Mouse (Mus musculus) ES-E14 (cell line): Measurements from ENCODE around the gene Kntc1. TPM values are rescaled to one million over a fixed set of nuclear protein-coding genes. Genes with fewer than 3 reads are reported as not detected.

ENCODE experiments used
- DNase-seq: peaks from one replicate; pipeline ENCODE4 v3.0.0-alpha.2; 2013; ENCODE audit warnings: low read depth, low spot score
- H3K27ac ChIP-seq: 2 replicates; pipeline ENCODE4 v1.5.1; 2012; ENCODE audit warnings: low read depth, mild to moderate bottlenecking, low read length, moderate library complexity, mixed read lengths; ENCODE audit not compliant: poor library complexity, insufficient read depth, severe bottlenecking
- H3K36me3 ChIP-seq: 2 replicates; pipeline ENCODE4 v1.6.1; 2012; ENCODE audit warnings: mild to moderate bottlenecking, low read length, moderate library complexity, mixed read lengths; ENCODE audit not compliant: control insufficient read depth, poor library complexity, insufficient read depth, severe bottlenecking
- H3K4me1 ChIP-seq, 2 experiments: fragments of 150-350 bp in 1 of 2; sonication (generic) in 1 of 2; 2 replicates each; pipeline ENCODE4 v1.6.1; 2012; ENCODE audit warnings: low read length in 2 of 2, mild to moderate bottlenecking in 1 of 2, mixed read lengths in 1 of 2; ENCODE audit not compliant: control insufficient read depth in 2 of 2, insufficient read depth in 2 of 2, poor library complexity in 1 of 2
- H3K4me3 ChIP-seq, 2 experiments: fragments of 150-350 bp in 1 of 2; sonication (generic) in 1 of 2; 2 replicates each; pipeline ENCODE4 v1.5.1; 2012; ENCODE audit warnings: low read length in 2 of 2, low read depth in 1 of 2, mild to moderate bottlenecking in 1 of 2, mixed read lengths in 1 of 2; ENCODE audit not compliant: insufficient read depth in 1 of 2, poor library complexity in 1 of 2, severe bottlenecking in 1 of 2
- H3K9ac ChIP-seq: 2 replicates; pipeline ENCODE4 v1.6.1; 2012; ENCODE audit warnings: low read depth, mild to moderate bottlenecking, low read length, mixed read lengths; ENCODE audit not compliant: poor library complexity, insufficient read depth, severe bottlenecking
- H3K9me3 ChIP-seq: fragments of 150-350 bp; sonication (generic); 2 replicates; pipeline ENCODE4 v1.6.1; 2012; ENCODE audit warnings: low read depth, mild to moderate bottlenecking, low read length; ENCODE audit not compliant: control insufficient read depth, insufficient read depth
- CHD2 ChIP-seq: IDR thresholded peaks from 2 replicates; pipeline ENCODE4 v1.6.1; 2014; ENCODE audit warnings: mild to moderate bottlenecking, low read depth, low read length, inconsistent platforms
- HCFC1 ChIP-seq: IDR thresholded peaks from 2 replicates; pipeline ENCODE4 v1.6.1; 2012; ENCODE audit warnings: low read length, inconsistent platforms, borderline replicate concordance; ENCODE audit not compliant: insufficient read depth
- MAFK ChIP-seq: IDR thresholded peaks from 2 replicates; pipeline ENCODE4 v1.6.1; 2014; ENCODE audit warnings: mild to moderate bottlenecking, low read depth, low read length, inconsistent platforms; ENCODE audit not compliant: insufficient read depth
- ZC3H11A ChIP-seq: IDR thresholded peaks from 2 replicates; pipeline ENCODE4 v1.6.1; 2012; ENCODE audit warnings: low read depth, mild to moderate bottlenecking, inconsistent platforms, low read length, borderline replicate concordance
- ZNF384 ChIP-seq: IDR thresholded peaks from 2 replicates; pipeline ENCODE4 v1.6.1; 2012; ENCODE audit warnings: low read depth, low read length, inconsistent platforms
- in situ Hi-C, 2 experiments: fragments of 600-800 bp; cut with MboI; formaldehyde crosslinking; loops; one replicate each; pipeline ENCODE4 v1.15.1; 2025; ENCODE audit warnings: low sequenced_read_pairs in 2 of 2, inconsistent platforms in 1 of 2; ENCODE audit not compliant: unreplicated experiment in 2 of 2
- total RNA-seq: library from RNA; depleted of rRNA; stranded (reverse); fragments of 300-350 nt; gene quantifications from 2 replicates; pipeline ENCODE4 v1.2.3, GENCODE M21; 2012

Kntc1 gene
- total RNA-seq, 1 experiment = 71.3 TPM

DNA sequence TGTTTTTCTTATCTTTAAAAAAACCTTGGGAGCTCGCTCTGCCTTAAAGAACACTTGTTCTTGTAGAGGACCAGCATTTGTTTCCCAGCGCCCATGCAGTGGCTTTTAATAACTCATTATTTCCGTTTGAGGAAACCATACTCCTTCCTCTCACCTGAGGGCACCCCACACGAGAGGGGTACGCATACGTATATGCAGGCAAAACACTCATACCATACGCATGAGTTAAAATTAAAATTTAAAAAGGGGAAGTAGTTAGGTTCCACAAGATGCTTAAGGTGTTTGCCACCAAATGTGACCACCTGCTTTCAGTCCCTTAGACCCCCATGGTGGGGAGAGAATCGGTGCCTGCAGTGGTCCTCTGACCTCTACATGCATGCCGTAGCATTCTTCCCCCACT lies 23.9 kb downstream of the Kntc1 start:
- no peak overlapping the region for H3K4me3 ChIP-seq
- in situ Hi-C loops = loop anchor here in 1 of 2 experiments (25.0 kb wide), 1 partner anchor 614 kb away; no protein-coding TSS in a partner anchor
- H3K4me1 ChIP-seq = no peaks in the 10 kb centered on the region
- H3K9me3 ChIP-seq = no peaks in the 10 kb centered on the region
- DNase-seq = no peak
- TF ChIP-seq CHD2 (no peak), MAFK (no peak), HCFC1 (no peak), ZC3H11A (no peak), ZNF384 (no peak)
- H3K27ac ChIP-seq = no peak overlapping the region
- H3K9ac ChIP-seq = no peak overlapping the region
- H3K36me3 ChIP-seq = peaks cover 32% of the 10 kb centered on the region

DNA sequence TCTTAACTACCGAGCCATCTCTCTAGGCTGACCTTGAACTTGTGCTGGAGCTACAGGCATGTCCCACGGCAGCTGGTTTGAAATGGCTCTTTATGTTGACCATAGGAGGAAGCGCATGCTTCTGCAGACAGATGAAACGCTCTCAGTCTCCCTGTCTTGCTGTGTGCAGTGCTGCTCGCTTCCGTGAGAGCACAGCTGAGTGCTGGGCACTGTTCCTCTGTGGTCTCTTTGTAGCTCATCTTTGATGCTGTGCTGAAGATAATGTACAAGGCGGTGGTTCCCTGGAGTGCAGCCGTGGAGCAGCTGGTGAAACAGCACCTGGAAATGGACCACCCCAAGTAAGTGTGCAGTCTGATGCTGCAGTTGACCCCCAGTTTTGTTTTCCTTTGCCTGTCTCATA lies 31.2 kb downstream of the Kntc1 start:
- TF ChIP-seq ZNF384 (no peak), HCFC1 (no peak), CHD2 (no peak), MAFK (no peak), ZC3H11A (no peak)
- H3K36me3 ChIP-seq = peaks cover 54% of the 10 kb centered on the region

DNA sequence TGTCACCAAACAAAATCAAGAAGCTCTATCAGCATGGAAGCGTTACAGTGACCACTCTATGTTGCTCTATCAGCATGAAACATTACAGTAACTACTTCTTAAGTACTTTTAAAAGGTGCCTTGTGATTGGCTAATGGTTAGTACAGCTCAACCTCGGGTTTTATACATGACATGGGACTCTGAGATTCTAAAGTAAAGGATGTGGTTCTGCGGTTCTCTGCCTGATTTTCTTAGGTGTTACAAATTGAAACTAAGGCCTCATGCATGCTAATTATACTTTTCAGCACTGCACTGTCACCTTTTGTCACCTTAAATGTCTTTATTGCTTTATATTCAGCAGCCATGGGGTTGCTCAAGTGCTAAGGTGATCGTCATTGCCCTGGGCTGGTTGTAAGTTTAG lies 32.3 kb downstream of the Kntc1 start:
- no peak for DNase-seq
- in situ Hi-C loops = loop anchor here in 1 of 2 experiments (25.0 kb wide), 1 partner anchor 605 kb away; no protein-coding TSS in a partner anchor

More for the DNA sequence above, 31.2 kb downstream of the Kntc1 start:
- in situ Hi-C loops = loop anchor here in 1 of 2 experiments (25.0 kb wide), 1 partner anchor 607 kb away; no protein-coding TSS in a partner anchor
- H3K27ac ChIP-seq = no peak overlapping the region
- H3K9me3 ChIP-seq = no peaks in the 10 kb centered on the region
- no peak overlapping the region for H3K4me3 ChIP-seq
- no peak overlapping the region for H3K9ac ChIP-seq
- DNase-seq = no peak
- H3K4me1 ChIP-seq = no peaks in the 10 kb centered on the region

GRCm38 (mm10) chr5:123788976-123789375 lies 39.5 kb downstream of the Kntc1 start:
- peak; percentile 33 for DNase-seq
- TF ChIP-seq MAFK (no peak), CHD2 (no peak), ZC3H11A (no peak), ZNF384 (no peak), HCFC1 (no peak)
- H3K36me3 ChIP-seq = peaks cover 39% of the 10 kb centered on the region
- in situ Hi-C loops = loop anchor here in 1 of 2 experiments (25.0 kb wide), 1 partner anchor 598 kb away; no protein-coding TSS in a partner anchor
- no peaks in the 10 kb centered on the region for H3K4me1 ChIP-seq
- H3K4me3 ChIP-seq = no peak overlapping the region
- H3K9me3 ChIP-seq = no peaks in the 10 kb centered on the region
- no peak overlapping the region for H3K9ac ChIP-seq
- H3K27ac ChIP-seq = no peak overlapping the region

More for the DNA sequence above, 32.3 kb downstream of the Kntc1 start:
- Histone ChIP-seq H3K27ac (no peak overlapping the region), H3K4me3 (no peak overlapping the region), H3K9ac (no peak overlapping the region), H3K9me3 (no peaks in the 10 kb centered on the region), H3K36me3 (peaks cover 54% of the 10 kb centered on the region), H3K4me1 (no peaks in the 10 kb centered on the region)
- no peak for TF ChIP-seq ZC3H11A
- no peak for TF ChIP-seq HCFC1
- TF ChIP-seq MAFK = no peak
- TF ChIP-seq CHD2 = no peak
- TF ChIP-seq ZNF384 = no peak
